Mouse (Mus musculus): ENCODE results near the gene Slc25a43. TPM values are rescaled to one million over a fixed set of nuclear protein-coding genes. Genes with fewer than 3 reads are reported as not detected.

Slc25a43 gene
- polyA plus RNA-seq, 1 experiment from 2014 or later, result 0.83 TPM

Other genes starting within 250 kb of the Slc25a43 start
- gene Pgrmc1, start 145.5 kb upstream of the Slc25a43 start, polyA plus RNA-seq (2016; fragmentation: Nextera tagmentation; extraction: Ambion mirVana), result 458 and 475 TPM in 2 replicates
- 4.5 and 5.2 TPM in 2 replicates for gene Akap17b, start 98.3 kb upstream of the Slc25a43 start, polyA plus RNA-seq (2016; fragmentation: Nextera tagmentation; extraction: Ambion mirVana)
- 569 and 644 TPM in 2 replicates for gene Slc25a5, start 52.0 kb downstream of the Slc25a43 start, polyA plus RNA-seq (2016; fragmentation: Nextera tagmentation; extraction: Ambion mirVana)
- gene Ube2a, start 130.2 kb downstream of the Slc25a43 start, polyA plus RNA-seq (2016; fragmentation: Nextera tagmentation; extraction: Ambion mirVana), result 110 TPM in 2 replicates
- 28.1 and 32.3 TPM in 2 replicates for gene C330007P06Rik, start 130.5 kb downstream of the Slc25a43 start, polyA plus RNA-seq (2016; fragmentation: Nextera tagmentation; extraction: Ambion mirVana)
- gene Nkrf, start 159.2 kb downstream of the Slc25a43 start, polyA plus RNA-seq (2016; fragmentation: Nextera tagmentation; extraction: Ambion mirVana), result 8.7 and 9.7 TPM in 2 replicates
- 49.2 and 55.5 TPM in 2 replicates for gene Sept6, start 248.1 kb downstream of the Slc25a43 start, polyA plus RNA-seq (2016; fragmentation: Nextera tagmentation; extraction: Ambion mirVana)